22 mouse cellular contexts compared by ENCODE assay signal in genomic region chr15:27451760-27452159, GRCm38 (mm10). TPM values are rescaled to one million over a fixed set of nuclear protein-coding genes. Genes with fewer than 3 reads are reported as not detected.
A peak's percentile ranks its signal among the peaks of the same experiment; 100 is the strongest.
DNase-seq lines count a peak whose midpoint lies in the region; ATAC-seq and TF ChIP-seq lines count a peak whose summit lies in the region.
"Had no signal": no experiment of that assay in that cellular context is flagged by ENCODE, and none has a peak within 500 bp of the region (broad histone marks: within the 10 kb centered on the region; RNA-seq: fewer than 3 reads in every experiment).

No protein-coding gene starts in this region.

- H3K4me3 ChIP-seq in liver, embryonic 14.5 days (ENCODE audit: insufficient read depth in 1 of 2, low read depth in 2 of 2, low read length in 2 of 2): no peak overlapping the region
- no peak overlapping the region for H3K4me3 ChIP-seq in midbrain, embryonic 14.5 days (replicated peaks; ENCODE audit: low read depth, low read length)
- H3K4me3 ChIP-seq: heart, embryonic 10.5 days; heart, embryonic 15.5 days; hindbrain, embryonic 12.5 days; myocyte; neural tube, embryonic 12.5 days had no signal

- no peaks in the 10 kb centered on the region for H3K9me3 ChIP-seq in liver, embryonic 14.5 days (ENCODE audit: control insufficient read depth, low read length)
- H3K9me3 ChIP-seq in midbrain, embryonic 14.5 days (ENCODE audit: control insufficient read depth, low read length): no peaks in the 10 kb centered on the region
- H3K9me3 ChIP-seq: heart, embryonic 10.5 days; heart, embryonic 15.5 days; hindbrain, embryonic 12.5 days; neural tube, embryonic 12.5 days had no signal

- H3K4me2 ChIP-seq in liver, embryonic 14.5 days (ENCODE audit: low read depth): no peak overlapping the region
- no peak overlapping the region for H3K4me2 ChIP-seq in midbrain, embryonic 14.5 days (ENCODE audit: low read length)
- H3K4me2 ChIP-seq: heart, embryonic 15.5 days; hindbrain, embryonic 12.5 days; midbrain, embryonic 11.5 days; neural tube, embryonic 12.5 days had no signal

- H3K36me3 ChIP-seq in liver, embryonic 14.5 days (replicated peaks; ENCODE audit: control insufficient read depth, insufficient read depth, low read depth): no peaks in the 10 kb centered on the region
- H3K36me3 ChIP-seq in midbrain, embryonic 14.5 days (ENCODE audit: control insufficient read depth, insufficient read depth, low read length): no peaks in the 10 kb centered on the region
- H3K36me3 ChIP-seq: heart, embryonic 10.5 days; heart, embryonic 15.5 days; hindbrain, embryonic 12.5 days; neural tube, embryonic 12.5 days had no signal

- H3K9ac ChIP-seq in liver, embryonic 14.5 days (replicated peaks): no peak overlapping the region
- no peak overlapping the region for H3K9ac ChIP-seq in midbrain, embryonic 14.5 days (replicated peaks; ENCODE audit: low read length)
- H3K9ac ChIP-seq: heart, embryonic 15.5 days; hindbrain, embryonic 12.5 days; neural tube, embryonic 12.5 days had no signal

- no peak for TF ChIP-seq CTCF in liver, embryonic 14.5 days (IDR thresholded peaks at IDR 0.05; ENCODE audit: low read depth)

- H3K27me3 ChIP-seq in liver, embryonic 14.5 days (ENCODE audit: control insufficient read depth, insufficient read depth, low read length): no peaks in the 10 kb centered on the region
- H3K27me3 ChIP-seq in midbrain, embryonic 14.5 days (ENCODE audit: control insufficient read depth, insufficient read depth, low read length): no peaks in the 10 kb centered on the region
- H3K27me3 ChIP-seq: CH12.LX; heart, embryonic 15.5 days; hindbrain, embryonic 12.5 days; neural tube, embryonic 12.5 days had no signal

- H3K27ac ChIP-seq in liver, embryonic 14.5 days: no peak overlapping the region
- H3K27ac ChIP-seq in midbrain, embryonic 14.5 days (replicated peaks; ENCODE audit: low read depth, low read length): no peak overlapping the region
- H3K27ac ChIP-seq: heart, embryonic 10.5 days; heart, embryonic 15.5 days; hindbrain, embryonic 12.5 days; kidney, postnatal 0 days; neural tube, embryonic 12.5 days had no signal

- intact Hi-C loops in left cerebral cortex, postnatal 4 days (cut with DNase I): no loop called here

- peak; percentile 85 for TF ChIP-seq EP300 in liver, embryonic 14.5 days (IDR thresholded peaks at IDR 0.05; ENCODE audit: low read depth)

- H3K4me1 ChIP-seq in liver, embryonic 14.5 days (replicated peaks; ENCODE audit: control insufficient read depth in 2 of 2, insufficient read depth in 2 of 2, low read length in 1 of 2): peaks cover 0 to 9% of the 10 kb centered on the region in 2 experiments; a peak in 3 of 4 replicates
- H3K4me1 ChIP-seq in midbrain, embryonic 14.5 days (ENCODE audit: control insufficient read depth, insufficient read depth, low read length): no peaks in the 10 kb centered on the region
- H3K4me1 ChIP-seq: heart, embryonic 10.5 days; heart, embryonic 15.5 days; hindbrain, embryonic 12.5 days; neural tube, embryonic 12.5 days had no signal

- 0 out of 2 replicates have a peak, but pooled peaks have one; percentile 46 for ATAC-seq in erythroblast, adult 5-6 weeks (replicated peaks; ENCODE audit: low FRiP score, poor library complexity, severe bottlenecking)
- ATAC-seq in liver, embryonic 14.5 days (ENCODE audit: insufficient read depth): peak; percentile 86
- peak; percentile 99 for ATAC-seq in megakaryocyte-erythroid progenitor cell, adult 5-6 weeks (replicated peaks; ENCODE audit: low FRiP score, low TSS enrichment, poor library complexity, severe bottlenecking)
- no peak for ATAC-seq in midbrain, embryonic 14.5 days (ENCODE audit: low FRiP score, low TSS enrichment)
- ATAC-seq: intestine, embryonic 16.5 days; lung, postnatal 0 days had no signal

- DNase-seq in heart, adult 11 months: peak; percentile 14
- no peak for DNase-seq in heart, adult 18-20 months
- DNase-seq in liver, embryonic 14.5 days (ENCODE audit: low read depth in 3 of 3, low spot score in 3 of 3): peak in 1 of 3 experiments; percentile 27
- DNase-seq in midbrain, embryonic 14.5 days: no peak
- no peak for DNase-seq in left cerebral cortex, postnatal 4 days
- DNase-seq in testis, postnatal 14 days (ENCODE audit: low spot score): no peak
- DNase-seq: adrenal gland, postnatal 14 days; cerebellum, adult 18-20 months; cerebellum, postnatal 10 days; kidney, adult 8-10 months had no signal

- 28% methylated on average over 3 of the region's 3 CpGs for WGBS in liver, embryonic 14.5 days (ENCODE audit: insufficient replicate concordance)
- WGBS in midbrain, embryonic 14.5 days: 90% methylated on average over 3 of the region's 3 CpGs

RNA-seq across cellular contexts. Expression of gene Ank, which starts 14.7 kb away (rescaled TPM):
- total RNA-seq in heart, adult 18-20 months (2021): 100 to 1,000 TPM; 200 to 202 TPM
- total RNA-seq in erythroblast, adult 5-6 weeks (2015; ENCODE audit: low replicate concordance): 107 and 136 TPM in 2 replicates
- total RNA-seq in erythroblast, adult 5-6 weeks (2017; ENCODE audit: low replicate concordance): 90.5 and 98.3 TPM in 2 replicates
- polyA plus RNA-seq in liver, embryonic 14.5 days (2012; rRNA removed): 22.1 and 24.6 TPM in 2 replicates
- polyA plus RNA-seq in liver, embryonic 14.5 days (2014; fragmentation: Nextera tagmentation; extraction: Ambion mirVana): 13.6 and 14.1 TPM in 2 replicates
- total RNA-seq in megakaryocyte-erythroid progenitor cell, adult 5-6 weeks (2014; fragmentation: Nextera tagmentation): 43.4 and 61.0 TPM in 2 replicates
- 23.5 and 29.0 TPM in 2 replicates for total RNA-seq in megakaryocyte-erythroid progenitor cell, adult 5-6 weeks (2017)
- 15.0 and 15.9 TPM in 2 replicates for polyA plus RNA-seq in midbrain, embryonic 14.5 days (2014; fragmentation: Nextera tagmentation; extraction: Ambion mirVana)
- total RNA-seq in left cerebral cortex, postnatal 4 days (2021): 100 to 1,000 TPM; 109 TPM
